Mouse (Mus musculus): ENCODE measurements at regions not wholly inside any gene's neighbourhood (a gene's known extent, or its start where the extent isn't known, plus 50 kb on each side); places are given as distances from the start of the nearest gene placed in this dataset.

GRCm38 (mm10) chr3:117938426-117938825 lies 69.7 kb upstream of the Snx7 start:
- TF ChIP-seq CTCF (IDR thresholded peaks at IDR 0.05) = no peak
- TF ChIP-seq EP300 (IDR thresholded peaks at IDR 0.05; ENCODE audit: insufficient read depth, low read depth, low read length) = no peak

Data from heart, adult 2 months (tissue).